Mouse (Mus musculus) urinary bladder, adult 18-20 months (tissue): ENCODE measurements at regions not wholly inside any gene's neighbourhood (a gene's known extent, or its start where the extent isn't known, plus 50 kb on each side); places are given as distances from the start of the nearest gene placed in this dataset.

ENCODE experiments used
- DNase-seq, 2 experiments: peaks; one replicate each; pipeline ENCODE4 v3.0.0; 2022; ENCODE audit warnings: low spot score in 2 of 2, mixed read lengths in 2 of 2

DNA sequence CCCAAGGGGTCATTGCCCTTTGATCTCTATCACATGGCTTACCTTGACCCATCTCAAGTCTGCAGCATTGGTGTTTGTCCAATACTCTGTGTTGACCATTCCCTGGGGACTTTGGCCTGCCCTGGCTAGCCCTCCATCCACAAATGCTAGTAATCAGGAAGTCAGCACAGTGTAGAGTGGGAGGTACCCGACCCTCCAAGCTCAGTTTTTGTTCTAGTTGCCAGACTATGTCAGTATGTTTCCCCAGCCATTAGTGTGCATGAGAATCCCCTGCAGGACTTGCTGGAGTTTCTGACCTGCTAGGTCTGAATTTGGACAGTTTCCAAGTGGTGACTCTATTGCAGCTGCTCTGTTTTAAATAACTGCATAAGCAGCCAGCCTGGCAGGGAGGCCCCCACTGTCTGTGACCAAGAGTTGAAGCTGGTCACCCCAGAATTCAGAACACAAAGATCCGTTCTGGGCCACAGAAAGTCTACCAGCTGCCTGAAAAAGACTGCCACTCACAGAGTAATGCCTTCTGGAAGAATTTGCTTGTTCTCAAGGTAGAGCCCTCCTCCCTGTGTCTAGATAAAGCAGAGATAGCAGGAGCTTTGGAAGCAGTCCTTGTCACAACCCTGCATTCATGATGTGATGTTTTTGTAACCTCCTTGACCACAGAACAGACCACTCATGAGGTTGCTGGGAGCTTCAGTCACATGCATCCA, 118.0 kb upstream of the Slc22a23 start:
- no peak for DNase-seq

DNA sequence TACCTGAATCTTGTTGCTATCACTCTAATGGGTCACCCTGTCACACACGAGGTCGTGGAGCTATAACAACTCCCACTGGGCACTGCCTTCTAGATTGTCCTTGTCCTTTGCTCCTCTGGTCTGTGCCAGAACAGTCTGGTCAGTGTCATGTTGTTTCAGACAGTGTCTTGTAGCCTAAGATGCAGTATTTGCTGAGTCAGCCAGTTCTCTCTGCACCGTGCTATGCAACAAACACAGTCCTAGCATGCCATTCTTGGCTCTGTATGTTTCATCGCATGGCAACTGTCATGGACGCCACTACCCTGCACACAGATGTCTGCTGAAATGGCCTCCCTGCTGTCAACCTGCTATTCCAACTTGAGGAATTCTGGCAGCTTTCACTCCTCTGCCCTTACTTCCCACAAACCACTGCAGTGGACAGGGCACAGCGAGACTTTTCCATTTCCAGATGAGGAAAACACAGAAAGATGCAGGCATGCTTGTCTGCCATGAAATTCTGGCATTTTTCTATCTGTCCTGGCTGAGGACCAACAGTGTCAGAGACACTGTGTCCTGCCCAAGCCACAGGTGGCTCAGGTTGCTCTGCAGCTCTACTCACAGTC, 117.3 kb upstream of the Slc22a23 start:
- no peak for DNase-seq

DNA sequence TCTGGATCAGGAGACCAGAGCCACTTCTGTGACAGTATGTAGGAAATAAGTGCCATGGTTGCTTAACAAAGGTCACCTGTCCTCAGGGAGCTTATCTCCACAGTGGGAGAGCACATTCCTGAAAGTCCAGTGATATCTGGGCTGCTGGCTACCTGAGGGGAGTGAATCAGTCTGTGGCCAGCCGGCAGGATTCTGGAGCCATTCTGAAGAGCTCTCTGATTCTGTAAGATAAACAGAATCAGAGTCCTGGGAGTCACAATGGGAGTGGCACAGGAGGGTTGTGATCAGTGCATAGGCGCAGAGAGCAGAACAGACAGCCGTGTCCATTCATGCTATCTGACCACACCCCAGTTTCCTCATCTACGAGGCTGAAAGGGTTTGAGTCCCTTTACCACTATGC, 116.0 kb upstream of the Slc22a23 start:
- DNase-seq = no peak

DNA sequence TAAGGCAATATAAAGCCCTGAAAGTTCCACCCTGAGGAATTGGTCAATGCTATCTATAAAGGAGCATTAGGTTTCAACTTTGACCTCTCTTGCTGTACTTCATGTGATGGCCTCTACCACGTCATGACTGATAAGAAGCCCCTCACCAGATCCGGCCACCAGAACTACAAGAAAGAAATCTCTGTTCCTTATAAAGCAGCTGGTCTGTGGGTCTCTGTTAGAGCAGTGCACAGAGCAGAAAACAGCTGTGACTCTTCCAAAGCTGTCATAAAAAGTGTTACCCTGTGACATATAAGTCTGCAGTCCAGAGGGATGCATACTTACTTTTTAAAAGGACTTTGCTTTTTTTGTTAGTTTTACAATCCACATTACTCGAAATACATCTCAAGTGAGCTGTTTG, 111.1 kb upstream of the Slc22a23 start:
- no peak for DNase-seq

DNA sequence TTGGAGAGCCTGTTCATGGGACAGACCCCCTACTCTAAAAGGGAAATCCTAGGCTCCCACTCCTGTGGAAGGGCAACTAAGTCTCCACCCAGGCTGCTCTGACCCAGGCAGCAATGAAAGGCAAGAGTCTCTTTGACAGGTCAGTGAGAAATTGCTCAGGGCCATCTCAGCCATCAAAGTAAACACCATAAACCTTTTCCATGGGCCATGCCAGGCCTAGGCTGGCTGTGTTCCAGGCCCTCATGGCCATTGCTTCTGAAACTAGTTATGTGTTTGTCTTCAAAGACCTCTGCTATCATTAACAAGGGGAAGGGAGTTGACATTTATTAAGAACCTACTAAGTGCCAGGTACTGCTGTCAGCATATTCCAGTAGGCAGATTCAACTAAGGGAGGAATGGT, 101.8 kb upstream of the Slc22a23 start:
- no peak for DNase-seq

DNA sequence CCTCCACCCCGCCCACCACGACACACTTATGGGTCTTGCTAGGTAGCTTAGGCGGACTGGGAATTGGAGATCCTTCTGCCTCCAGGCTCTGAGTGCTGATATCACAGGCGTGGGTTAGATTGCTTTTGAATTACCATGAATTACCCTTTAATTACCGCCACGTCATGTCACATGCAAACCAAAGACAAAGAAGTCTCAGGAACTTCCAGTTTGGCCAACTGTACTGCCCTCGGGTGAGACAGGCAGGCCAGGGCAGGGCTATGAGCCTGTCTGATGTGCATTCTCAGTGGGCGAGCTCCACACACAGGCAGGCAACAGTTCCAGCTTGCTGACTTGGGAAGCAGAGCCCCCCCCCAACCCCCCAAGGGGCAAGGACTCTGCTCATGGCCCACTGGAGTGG, 101.3 kb upstream of the Slc22a23 start:
- no peak for DNase-seq

DNA sequence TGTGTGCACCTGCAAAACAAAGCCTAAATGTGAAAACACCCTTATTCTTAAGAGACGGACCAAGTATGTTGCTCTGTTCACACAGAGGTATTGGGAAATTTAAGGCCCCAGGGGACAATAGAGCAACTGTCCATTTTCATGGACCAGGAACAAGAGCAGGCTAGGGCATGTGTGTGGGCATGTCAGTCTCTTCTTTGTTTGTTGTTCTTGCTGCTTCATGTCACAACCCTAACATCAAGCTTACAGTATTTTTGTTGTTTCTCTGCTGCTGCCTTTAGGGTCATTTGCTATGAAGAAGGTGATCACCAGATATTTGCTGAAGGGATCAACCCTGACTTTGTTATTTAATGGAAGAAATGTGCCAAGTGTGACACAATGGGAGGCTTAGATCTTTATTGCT, 96.4 kb upstream of the Slc22a23 start:
- no peak for DNase-seq

DNA sequence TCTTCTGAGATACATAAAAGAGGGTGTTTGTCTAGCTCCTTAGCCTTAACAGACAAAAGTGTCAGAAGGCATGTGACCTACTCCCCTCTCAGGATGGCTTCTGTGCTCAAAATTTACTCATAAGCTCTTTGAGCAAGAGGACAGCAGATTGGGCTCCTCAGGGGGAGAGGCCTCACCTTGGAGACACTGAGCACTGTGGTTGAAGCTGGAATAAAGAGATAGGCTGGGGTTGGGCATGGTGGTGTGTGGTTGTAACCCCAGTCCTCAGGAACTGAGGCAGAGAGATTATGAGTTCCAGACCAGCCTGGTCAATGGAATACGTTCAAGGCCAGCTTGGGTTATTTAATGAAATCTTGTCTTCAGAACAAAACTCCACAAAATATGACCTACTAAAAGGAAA, 82.5 kb upstream of the Slc22a23 start:
- DNase-seq = no peak

DNA sequence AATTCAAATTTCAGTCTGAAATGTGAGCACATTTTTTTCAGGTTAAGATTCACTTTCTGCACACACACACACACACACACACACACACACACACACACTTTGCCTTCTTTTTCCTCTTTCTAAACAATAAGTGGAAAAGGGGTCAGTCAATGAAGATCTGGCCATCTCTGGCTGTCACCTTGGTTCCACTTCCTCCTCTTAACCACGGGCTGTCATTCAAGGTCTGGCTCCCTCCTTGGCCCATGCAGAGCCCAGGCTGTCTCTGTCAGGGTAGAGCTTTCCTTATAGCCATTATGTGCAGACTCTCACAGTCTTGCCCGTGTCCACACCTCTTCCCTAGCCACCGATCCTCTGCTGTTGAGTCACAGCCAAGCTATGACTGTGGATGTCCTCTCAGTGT, 79.9 kb upstream of the Slc22a23 start:
- DNase-seq = no peak

DNA sequence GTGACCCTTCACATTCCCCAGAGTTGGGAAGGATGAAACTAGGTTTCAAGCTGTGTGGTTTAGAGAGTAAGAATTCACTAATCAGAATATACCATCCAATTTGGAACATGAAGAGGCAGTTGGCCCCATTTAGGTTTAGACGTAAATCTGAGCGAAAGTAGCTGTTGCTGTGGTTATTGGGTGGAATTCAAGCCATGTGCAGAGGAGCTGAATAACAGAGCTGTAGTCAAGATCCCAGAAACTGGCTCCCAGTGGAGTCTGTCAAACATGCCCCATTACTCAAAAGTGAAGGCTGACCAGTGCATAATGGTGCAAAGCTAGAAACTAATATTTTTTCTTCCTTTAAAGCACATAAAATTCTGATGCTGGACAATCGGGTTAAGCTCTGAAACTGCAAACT, 76.7 kb upstream of the Slc22a23 start:
- DNase-seq = no peak

DNA sequence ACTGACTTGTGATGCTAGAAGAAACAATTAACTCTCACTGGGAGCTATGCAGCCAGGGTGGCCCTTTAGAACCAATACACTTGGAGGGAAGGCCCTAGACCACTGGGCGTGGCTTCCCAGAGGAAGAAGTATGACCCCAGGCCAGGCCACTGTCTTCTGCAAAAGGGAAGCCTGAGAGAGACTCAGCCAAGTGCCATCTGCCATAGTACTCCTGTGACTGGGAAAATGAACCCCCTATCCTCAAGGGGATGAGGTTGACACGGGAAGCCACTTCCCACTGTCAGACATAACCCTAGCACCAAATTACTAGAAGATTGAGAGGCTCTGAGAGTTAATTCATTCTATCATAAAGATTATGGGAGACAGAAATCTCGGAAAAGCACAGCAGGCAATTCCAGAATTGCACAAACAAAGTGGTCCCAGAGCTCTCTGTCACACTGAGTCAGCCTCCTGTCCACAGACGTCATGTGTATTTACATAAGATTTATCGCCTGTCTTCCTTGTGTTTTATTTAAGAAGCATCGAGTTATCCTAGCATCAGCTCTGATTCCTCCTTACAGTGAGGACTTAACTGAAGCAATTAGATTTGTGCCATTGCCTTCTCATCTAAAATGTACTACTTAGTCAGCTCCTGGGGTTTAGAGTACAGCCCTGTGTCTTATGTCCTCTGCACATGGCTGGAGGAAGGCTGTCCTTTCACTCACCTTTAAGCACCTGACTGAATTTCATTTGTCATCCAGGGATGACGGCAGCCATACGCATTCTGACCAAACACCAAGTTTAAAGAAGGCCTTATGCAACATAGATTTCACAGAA, 75.6 kb upstream of the Slc22a23 start:
- no peak for DNase-seq

DNA sequence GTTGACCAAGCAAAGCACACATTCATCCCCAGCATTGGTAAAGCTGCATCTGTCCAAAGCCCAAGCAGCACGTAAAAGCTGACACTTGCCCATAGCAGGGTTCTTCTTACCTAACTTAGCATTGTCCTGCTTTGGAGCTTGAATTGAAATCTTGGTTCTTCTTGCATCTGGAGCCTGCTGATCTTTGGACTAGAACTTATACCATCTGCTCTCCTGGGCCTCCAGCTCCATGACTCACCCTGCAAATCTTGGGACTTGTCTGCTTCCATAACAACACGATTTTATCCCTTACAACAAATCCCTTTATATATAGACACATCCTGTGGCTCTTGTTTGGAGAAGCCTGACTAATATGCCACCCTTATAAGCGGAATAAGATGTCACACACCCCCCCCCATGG, 74.1 kb upstream of the Slc22a23 start:
- no peak for DNase-seq

DNA sequence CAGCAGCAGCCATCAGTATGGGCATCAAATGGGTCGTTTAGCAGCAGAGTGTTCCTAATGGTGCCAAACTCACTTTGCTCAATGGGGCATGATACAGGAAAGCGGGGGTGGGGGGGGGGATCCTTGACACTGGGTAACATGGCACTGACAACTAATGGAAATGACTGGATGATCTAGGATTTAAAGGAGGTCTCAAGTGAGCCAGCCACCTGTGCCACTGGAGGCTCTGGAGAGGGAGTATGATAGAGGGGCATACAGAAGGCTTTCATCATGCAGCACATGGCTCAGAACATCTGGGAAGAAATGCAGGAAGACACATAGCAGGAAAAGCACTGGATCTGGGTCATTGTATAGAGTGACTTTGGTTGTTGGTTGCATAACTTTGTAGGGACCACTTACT, 71.6 kb upstream of the Slc22a23 start:
- no peak for DNase-seq

DNA sequence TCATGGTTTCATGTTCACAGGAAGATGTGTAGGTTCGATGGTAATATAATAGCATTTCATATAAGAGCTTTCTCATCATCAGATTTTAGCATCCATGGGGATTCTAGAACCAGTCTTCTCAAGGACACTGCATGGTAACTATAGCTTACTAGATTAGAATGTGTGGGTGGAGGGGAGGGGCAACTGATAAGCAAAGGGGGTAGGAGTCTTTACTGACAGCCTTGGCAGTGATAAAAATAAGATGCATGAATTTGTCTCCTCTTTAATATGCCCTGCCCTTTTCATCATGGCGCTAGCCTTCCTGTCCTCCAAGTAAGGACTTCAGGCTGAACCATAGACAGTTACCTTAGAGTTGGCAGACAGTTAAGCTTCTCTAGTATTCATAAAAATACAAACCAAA, 69.6 kb upstream of the Slc22a23 start:
- DNase-seq = no peak

DNA sequence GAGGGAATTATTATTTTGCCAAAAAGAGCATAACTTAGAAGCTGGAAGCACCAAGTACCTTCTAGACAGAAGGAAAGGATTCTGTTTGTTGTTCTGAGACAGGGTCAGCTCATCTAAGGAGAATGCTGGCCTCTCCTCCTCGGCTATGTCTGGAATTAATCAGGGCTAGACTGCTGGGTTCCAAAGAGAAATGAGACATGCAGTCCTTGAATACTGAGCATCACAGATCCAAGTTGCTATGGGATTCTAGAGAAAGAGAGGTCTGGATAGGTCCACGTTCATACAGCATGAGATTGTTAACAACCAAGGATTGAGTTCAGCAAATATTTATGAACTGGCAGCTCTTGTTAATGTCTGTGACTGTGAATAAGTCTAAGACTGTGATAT, 63.7 kb upstream of the Slc22a23 start:
- DNase-seq = no peak

DNA sequence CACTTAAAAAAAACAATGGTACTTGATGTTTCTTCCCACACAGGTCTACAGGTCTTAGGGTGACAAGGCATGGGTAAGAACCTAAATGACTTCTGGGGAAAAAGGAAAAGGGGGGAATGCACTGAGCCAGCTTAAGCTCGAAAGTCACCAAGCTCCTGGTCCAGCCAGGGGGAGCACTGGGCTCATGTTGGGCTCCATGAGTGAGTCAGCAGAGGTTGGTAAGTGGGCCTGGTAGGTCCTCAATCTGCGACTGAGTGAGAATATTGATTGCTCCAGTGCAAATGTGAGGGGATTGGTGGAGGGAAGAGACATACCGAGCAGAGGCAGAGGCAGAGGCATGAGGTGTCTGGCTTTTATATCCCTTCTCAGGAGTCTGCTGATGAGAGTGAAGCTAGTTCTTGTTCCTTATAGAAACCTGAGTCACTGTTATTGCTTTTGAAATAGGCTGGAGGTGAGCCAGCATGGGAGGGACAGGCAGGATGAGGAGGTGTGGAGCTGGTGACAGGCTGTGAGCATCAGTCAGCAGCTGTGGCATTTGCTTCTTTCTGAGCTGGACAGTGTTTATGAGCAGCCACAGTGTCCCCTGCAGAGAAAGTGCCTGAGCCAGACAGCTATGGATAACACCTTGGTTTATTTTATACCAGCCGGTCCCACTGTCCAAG, 63.2 kb upstream of the Slc22a23 start:
- DNase-seq = peak; percentile 26 to 46

DNA sequence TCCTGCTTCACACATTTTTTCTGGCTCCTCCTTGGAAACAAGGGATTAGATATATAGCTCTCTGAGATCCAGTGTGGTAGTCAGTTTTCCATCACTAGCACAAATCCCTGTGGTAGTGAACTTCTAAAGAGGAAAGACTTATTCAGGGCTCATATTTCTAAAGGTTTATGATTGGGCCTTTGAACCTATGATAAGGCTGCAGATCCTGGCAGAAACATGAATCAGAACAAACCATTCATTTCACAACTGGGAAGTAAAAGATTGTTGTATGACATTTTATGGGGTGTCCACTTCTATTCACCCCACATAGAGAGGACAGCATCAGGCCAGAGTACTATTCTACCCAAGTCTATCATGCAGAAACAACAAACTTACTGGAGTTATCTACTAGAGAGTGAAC, 61.3 kb upstream of the Slc22a23 start:
- DNase-seq = no peak

DNA sequence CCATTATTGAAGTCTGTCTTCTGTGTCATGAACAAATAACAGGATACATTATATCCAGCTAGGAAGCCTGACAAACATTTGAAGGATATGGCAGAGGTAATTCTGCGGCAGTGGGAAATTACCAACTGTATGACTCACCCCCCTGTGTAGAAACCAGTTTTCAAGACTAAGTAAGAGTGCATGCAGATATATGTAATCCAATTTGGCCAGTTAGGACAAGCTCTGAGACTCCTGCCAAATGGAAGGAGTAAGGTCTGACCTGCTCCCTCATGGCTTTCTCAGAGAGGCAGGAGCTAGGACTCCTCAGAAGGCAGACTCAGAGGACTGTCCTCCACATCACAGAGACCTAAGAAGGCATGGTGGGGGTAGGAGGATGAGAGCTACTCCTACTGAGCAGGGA, 57.6 kb upstream of the Slc22a23 start:
- DNase-seq = peak in 1 of 2 experiments; percentile 20

DNA sequence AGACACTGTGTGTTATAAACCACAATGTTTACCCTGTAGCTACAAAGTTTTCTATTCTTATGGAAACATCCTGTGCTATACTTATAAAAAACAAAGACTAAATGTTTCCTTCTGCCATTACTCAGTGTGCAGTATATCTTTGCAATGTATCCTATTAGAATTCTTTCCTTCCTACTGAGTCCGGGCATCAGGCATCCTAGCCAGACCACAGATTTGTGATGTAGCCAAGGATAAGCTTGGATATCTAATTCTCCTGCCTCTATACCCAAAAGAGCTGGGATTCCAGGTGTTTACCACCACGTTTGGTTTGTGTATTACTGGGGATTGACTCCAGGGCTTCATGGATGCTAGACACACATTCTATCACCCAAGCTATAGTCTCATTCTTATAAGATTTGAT, 56.0 kb upstream of the Slc22a23 start:
- no peak for DNase-seq

DNA sequence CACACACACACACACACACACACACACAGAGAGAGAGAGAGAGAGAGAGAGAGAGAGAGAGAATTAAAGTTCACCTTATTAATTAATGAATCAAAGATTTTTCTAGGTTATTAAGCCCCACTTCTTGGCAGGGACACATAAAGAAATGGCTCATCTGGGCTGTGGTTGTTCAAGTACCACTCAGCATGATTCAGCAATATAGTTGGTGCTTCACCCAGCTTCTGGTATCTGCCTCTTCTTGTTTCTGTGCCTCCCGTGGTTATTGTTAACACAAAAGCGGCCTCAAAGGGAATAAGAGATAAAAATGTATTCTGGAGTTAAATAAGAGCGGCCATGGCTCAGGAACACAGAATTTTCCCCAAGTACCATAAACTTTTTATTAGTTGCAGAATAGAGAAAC, 53.9 kb upstream of the Slc22a23 start:
- DNase-seq = no peak

DNA sequence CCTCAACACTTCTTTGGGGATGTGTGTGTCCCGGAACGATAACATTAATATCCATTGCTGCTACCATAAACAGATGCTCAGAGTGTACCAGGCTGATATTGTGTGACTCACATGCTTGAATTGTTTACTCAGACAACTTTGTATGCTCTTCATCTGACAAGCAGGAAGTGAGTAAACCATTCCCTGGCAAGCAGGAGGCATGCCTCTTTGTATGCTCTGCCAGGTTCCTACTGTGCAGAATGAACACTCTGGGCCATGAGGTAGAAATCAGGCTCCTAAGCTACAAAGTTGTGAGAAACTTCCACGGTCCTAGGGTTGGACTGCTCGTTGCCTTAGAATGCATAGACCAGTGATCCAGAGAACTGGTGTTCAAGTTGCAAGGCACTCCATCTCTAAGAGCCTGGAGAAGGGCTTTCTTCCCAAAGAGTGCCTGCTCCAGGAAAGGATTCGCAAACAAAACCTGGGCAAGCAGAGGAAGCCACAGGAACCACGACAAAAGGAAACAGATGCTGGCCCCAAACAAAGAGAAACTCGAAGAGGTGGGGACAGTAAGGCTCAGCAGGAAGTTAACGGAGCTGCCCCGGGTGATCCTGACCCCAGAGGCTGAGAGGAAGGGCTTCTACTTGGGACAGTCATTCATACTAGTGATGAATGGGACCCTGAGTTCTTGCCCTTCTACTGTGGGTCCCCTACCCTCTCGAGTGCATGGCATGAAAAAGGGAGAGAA, 53.2 kb upstream of the Slc22a23 start:
- no peak for DNase-seq

DNA sequence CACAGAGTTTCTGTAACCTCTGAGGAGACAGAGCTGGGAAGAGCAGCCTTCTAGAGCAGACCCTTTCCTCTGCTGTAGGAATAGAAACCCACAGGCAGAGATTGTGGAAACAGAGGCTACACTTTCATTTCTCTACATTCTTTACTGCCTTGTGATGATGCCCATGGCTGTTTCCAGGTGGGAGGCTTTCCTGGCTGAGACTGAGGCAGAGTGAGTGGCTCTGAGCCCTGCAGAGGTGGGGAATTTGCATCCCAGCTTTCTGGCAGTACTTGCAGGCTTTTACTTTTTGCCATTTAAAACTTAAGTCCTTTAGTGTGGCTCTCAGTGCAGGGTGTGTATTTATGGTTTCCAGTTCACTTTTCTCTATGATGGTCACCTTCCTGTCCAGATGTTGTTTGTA, 50.5 kb upstream of the Slc22a23 start:
- DNase-seq = no peak
